Mouse (Mus musculus) naive thymus-derived CD4-positive, alpha-beta T cell, adult 2 months (primary cell): ENCODE data around the gene Fig4.

Experiments
- DNase-seq: peaks from one replicate; pipeline ENCODE4 v3.0.0-alpha.2; 2011; ENCODE audit warnings: low read depth

Fig4 gene

DNA sequence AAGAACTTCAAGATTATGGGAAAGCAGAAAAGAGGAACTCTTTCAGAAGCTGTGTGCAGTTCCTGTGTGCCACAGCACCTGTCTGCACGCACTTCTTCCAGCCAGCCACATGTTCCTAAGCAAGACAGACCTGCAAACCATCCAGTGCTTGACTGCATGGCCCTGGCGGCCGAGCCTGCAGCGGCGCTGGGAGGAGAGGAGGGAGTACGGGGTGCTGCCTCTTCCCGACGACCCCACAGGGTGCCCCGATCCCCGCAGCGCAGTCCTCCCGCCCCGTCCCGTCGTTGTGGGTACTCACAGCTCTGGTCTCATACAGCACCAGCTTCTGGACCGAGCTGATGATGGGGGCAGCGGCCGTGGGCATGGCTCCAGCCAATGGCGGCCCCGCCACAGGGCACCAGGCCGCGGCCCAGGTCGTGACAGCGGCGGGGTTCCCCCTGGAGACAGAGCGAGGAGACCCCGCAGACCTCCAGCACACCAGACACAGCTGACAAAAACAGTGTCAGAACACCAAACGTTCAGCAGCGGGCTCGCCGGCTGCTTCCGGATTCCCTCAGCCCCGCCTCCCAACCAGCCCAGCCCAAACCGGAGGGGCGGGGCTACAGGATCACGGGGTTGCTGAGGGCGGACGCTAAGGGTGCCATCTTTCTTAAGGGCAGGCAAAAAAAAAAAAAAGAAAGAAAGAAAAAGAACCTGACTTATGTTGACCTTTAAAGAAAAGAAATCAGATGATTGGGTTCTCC lies at the start of gene Fig4:
Fig4 (minus strand) TSS at position 572 of the 743 bp plus-strand sequence.
- peak; percentile 96 for DNase-seq

DNA sequence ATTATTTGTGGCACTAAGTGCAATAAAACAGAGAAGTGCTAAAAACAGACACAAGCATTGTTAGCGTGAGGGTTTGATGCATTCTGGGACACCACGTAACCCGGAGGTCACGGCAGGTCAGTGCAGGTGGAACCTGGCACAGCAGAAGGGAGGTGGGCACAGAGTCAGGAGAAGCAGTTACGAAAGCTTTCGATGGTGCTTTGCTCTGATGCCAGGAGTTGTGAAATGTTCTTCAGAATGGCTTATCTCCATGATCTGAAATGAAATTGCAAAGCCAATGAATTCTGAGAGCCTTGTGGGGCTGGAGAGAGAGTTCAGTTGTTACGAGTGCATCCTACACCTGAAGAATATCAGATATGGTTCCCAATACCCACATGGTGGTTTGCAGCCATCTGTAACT lies 38.3 kb upstream of the Fig4 start:
- DNase-seq, result no peak

DNA sequence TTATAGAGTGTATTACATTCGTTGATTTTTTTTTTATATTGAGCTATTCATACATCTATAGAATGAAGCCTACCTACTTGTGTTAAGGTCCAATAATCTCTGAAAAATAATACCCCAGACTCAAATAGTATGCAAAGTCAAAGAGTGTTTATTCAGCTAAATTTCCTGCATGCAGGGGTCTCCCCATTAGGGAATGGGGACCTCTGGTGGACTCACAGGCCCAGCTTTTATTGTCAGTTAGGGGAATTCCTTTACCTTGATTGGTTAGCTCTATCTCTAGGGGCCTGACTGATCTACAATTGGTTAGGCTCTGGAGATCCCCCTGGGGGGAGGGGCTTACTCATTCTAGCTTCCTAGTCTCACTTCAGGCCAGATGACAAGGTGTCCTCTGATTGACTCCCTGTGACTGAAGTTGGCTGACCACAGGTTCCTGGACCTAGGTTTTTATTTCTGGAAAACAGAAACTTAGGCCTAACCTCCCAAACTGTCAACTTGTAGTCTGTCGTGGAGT lies 29.5 kb upstream of the Fig4 start:
- DNase-seq, result no peak

DNA sequence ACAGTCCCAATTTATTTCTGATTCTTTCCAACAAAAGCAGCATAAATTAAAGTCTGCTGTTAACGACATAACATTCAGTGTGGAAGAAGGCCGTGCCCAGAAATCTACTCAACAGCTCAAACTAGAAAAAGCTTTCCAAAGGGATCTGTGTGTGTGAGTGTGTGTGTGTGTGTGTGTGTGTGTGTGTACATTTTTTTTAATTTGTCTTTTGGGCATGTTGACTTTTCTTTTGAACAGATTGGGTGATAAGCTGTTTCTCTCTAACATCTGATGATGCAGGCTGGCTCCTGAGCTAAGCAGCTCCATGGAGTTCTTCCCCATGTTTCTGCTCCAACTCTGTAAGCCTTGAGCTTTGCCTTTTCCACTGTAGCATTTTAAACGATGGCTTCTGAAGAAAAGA lies 12.8 kb upstream of the Fig4 start:
- no peak for DNase-seq

DNA sequence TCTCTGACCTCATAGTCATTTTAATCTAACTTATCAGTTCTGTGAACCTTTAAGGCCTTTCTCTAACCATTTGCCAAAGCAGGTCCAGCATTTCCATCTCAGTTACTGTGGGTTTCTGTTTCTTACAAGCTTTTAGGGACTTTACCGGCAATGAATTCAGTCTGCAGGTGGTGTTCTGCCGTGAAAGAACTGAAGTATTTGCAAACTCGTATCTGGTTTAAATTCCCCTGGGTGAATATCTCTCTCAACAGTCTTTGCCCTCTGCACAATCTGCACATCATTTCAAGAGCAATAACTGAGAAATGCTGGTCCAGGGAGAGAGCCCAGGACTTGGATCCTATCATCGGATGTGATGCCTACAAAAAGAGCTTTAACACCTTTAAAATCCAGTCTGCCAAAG lies 5.1 kb upstream of the Fig4 start:
- DNase-seq, result no peak

DNA sequence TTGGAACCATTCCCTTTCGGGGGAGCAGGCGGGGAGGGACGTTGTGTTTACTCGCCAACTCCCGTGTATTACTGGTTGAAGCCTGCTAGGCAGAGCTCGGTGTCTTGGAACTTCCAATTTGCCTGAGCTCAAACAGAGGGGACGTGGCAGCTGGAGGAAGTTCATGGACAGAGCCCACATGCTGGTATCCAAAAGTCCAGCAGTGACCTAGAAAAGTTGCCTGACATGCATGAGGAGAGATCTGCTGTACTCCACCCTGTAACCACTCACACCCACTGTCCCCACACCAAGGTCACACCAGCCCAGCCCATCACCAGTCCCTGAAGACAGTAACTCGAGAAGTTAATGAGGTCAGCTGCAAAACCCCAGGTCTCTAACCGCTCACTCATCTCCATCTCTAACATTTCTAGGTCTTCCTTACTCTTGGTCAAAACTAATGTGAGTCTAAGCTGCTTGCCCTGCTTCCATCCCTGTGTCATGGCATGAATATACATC lies 1.9 kb upstream of the Fig4 start:
- DNase-seq, result no peak

DNA sequence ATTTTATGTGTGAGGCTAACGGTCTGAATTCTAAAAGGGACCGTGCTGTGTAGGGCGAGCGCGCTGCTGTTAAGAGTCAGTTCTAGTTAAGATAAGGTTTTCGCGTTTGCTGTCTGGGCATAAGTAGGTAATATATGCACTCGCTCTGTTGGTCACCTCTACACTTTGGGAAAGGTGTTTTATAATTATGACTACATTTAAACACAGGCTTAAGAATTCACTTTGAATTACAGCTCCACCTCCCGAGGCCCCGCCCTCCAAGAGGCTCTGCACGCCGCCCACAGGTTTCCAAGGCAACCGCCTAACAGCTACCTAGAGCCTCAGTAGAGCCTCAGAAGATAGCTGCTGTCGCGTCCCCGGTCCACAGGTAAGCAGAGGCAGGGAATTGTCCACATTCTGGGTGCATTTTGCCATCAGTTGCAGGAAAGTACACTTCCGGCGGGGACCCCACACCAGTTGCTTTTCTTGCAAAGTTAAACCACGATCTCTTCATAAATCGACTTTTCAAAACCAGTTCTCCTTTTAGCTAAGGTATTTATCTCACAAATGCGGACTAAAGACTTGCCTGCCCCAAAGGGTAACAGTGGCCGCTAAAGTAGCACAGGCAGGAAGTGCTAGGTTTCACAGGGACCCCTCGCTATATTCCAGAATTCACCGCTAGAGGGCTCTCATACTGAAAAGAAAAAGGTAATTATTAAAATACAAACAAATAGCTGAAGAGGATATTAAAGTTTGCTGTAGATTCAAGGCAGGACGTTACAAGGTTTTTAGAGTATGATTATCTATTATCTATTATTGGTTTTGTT lies 782 bp upstream of the Fig4 start, which contains the start of gene Ak9:
Ak9 (plus strand) TSS at position 342 of the 806 bp plus-strand sequence.
- DNase-seq, result peak; percentile 96

DNA sequence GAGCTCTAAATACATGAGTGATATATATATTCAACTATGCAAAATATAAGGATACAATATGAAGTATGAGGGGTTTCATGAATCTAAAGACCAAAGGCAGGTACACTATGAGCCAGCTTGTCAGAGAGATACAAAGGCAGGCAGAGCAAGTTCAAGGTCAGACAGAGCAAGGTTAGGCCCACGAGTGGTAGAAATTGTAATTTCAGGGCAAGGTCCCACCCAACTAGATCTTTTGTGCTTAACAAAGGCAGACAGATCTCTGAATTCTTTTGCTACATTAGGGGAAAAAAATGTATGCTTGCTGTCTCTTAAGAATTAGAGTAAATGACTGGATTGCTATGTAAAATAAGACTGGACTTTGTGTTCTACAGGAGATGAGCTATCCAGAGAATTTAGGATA lies 2.9 kb downstream of the Fig4 start:
- no peak for DNase-seq

DNA sequence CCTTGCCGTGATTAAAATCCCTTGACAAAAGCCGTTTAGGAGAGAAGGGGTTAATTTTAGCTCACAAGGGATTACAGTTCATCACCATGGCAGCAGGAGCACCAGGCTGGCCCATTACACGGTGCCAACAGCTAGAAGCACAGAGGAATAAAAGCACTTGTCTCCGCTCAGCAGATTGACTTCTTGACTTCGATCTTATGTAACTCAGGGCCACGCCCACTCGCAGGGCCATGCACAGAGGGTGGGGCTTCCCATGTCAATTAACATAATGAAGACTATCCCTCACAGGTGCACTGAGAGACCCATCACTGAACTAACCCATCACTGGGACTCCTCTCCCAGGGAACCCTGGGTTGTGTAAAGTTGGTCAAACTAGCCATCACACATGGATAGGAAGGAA lies 7.9 kb downstream of the Fig4 start:
- DNase-seq, result peak; percentile 15

DNA sequence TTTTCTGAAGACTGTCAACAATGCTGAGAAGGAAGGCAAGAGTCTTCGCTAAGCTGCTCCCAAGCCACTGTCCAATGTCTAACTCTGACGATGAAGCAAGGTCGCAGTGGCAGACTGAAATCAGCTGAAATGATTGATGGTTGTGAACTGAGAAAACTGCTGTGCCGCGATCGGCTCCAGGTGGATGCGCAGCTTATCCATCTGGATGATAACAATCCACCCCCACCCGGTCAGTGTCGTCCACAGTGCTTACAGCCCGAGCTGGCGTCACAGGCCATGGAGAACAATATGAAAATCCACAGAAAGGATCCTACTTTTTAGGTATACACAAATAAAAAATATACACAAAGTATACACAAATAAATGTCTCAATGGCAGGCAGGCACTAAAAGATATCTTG lies 8.3 kb downstream of the Fig4 start:
- DNase-seq, result no peak

DNA sequence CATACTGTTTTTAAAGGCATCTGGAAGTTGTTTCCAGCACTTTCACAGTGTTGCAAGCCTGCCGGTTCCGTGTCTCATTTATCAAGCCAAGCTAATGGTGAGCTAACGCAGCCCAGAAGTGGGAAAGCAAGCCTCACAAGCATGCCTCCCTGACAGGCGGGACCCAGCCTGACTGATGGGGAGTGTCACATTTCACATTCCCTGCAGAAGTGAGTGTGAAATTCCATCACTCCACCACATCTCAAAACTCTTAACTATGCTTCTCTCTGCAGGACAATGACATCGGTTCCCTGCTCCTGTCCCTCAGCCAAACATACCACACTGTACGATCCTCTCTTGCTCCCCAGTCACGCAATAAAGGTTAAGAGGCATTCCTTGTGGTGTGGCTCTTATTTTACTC lies 10.0 kb downstream of the Fig4 start:
- no peak for DNase-seq

DNA sequence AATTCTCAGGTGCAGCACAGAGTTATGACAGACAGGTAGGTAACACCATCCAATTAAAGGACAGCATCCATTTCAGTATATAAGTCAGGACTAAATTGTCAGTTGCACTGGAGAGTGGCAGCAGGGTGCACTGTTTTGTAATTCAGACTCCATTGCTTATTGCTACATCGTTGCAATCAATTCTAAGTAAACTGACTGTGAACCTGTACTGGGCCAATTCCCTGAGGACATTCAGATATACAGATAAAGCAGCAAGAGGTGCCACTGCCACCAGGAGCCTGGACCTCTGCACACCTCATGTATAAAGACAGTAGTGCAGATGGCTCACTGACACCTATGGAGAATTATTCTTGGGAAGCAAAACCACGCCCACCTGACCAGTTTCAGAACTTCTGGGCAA lies 12.0 kb downstream of the Fig4 start:
- no peak for DNase-seq

DNA sequence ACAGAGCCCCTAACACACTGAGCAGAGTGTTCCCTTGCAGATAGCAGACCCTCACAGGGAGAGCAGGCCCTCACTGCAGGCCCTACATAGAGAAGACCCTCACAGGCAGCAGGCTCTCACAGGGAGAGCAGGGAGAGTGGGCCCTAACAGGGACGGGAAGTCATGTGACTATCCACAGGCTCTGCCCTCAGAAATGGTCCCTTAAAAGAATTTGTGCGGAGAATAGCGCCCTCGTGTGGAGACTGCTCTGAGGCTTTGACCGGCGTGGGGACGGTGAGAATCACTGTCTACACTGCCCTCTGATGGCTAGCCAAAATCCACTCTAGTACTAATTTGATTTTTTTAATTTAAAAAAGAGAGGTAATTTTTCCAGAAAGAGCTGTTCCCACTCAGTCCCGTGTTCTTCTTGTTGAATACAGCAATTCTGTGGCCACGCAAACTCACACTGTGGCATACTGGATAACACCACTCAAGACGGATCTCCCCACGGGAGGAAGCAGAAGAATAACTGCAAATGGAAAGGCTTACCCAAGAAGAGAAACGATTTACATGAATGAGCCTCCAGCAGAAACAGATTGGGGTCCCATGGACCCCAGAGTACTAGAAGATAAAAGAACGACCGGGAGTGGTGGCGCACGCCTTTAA lies 14.2 kb downstream of the Fig4 start:
- peak; percentile 83 for DNase-seq

DNA sequence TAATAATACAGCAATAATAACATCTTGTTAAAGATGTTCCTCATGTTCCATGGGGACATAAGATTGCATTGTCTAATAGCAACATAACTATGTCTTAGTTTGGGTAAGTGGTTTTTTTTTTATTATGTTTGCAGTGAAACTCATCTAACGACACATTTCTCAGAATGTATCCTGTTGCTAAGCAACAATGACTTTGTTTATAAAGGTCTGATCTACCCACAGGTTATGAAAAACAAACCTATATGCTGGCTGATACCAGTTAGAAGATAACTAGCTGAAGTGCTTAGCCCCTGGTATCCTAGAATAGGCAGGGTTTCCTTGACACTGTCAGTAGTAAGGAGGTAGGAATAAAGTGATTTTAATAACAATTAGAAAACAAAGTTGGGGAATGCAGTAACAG lies 15.0 kb downstream of the Fig4 start:
- DNase-seq, result peak; percentile 40

DNA sequence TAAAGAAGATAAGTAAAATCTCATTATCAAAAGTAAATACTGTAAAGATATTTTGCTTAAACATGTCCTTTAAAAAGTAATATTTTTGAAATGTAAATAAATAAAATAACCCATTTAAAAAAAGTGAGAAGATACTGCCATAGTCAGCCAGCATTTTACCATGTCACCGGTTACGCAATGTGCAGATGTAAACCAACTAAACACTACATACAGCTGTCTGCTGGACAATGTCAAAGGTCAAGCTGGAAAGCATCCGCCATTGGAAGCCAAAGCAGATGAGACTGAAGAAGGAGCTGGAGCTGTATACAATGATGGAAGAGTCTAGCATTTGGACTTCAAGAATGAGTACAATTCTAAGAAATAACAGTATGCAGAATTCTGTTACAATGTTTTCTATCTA lies 15.4 kb downstream of the Fig4 start:
- DNase-seq, result no peak

DNA sequence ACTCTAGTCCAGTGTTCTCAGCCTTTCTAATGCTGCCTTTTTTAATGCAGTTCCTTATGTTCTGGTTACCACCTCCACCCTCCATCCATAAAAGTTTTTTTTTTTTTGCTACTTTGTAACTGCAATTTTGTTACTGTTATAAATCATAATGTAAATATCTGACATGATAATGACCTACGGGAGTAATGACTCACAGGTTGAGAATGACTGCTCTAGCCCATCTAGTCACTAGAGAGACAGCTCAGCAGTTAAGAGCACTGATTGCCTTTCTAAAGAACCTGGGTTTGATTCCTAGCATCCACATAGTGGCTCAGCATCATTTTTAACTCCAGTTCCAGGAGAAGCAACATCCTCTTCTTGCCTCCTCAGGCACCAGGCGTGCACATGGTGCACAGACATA lies 21.0 kb downstream of the Fig4 start:
- no peak for DNase-seq

DNA sequence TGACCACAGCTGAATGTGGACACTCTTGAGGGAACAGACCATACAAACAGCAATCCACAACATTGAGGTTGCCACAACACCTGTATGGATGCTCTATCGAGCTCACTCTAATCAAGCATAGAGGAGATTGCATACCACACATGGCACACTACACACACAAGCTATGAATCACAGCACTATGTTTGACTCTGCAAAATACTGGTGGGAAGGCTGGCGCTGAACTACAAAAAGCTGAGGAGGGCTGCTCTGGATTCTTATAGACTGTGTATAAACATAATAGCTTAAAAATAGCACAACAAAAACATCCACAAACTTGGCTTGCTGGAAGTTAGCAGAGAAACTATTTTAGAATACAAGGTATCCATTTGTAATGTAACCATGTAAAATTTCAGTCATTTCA lies 22.3 kb downstream of the Fig4 start:
- no peak for DNase-seq

DNA sequence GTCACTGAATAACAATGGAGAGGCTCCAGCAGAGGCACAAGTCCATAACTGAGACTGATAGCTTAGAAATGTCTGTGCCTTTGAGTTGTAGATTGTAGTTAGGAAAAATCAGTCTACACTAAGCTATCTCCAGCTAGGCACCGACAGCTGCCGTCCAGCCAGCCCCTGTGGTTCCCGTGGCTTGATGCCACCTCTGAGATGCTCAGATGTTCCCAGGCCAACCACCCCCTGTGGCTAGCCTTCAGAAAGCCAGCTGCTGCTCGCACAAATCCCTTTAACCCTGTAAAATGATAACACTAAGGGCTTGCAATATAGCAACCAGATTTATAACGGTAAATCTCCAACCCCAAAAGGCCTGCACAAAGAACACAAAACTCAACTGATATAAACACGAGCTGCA lies 22.9 kb downstream of the Fig4 start:
- no peak for DNase-seq

DNA sequence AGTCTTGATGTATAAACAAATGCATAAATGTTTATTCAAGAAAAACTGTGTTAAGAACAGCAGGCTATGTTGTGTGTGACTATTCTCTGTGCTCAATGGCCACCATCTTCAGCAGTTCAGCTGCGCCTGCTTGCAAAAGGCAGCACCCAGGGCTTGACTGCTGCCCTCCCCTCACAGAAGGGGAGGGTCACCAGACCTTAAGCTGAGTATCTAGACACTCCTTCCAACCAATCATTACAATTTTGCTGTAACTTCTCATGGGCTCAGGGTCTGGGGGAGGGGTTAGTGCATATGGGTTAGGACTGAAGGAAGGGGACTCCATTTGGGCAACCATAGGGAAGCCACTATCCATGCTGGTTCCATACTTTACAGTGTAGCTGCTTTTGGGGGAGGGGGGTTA lies 24.3 kb downstream of the Fig4 start:
- DNase-seq, result no peak

DNA sequence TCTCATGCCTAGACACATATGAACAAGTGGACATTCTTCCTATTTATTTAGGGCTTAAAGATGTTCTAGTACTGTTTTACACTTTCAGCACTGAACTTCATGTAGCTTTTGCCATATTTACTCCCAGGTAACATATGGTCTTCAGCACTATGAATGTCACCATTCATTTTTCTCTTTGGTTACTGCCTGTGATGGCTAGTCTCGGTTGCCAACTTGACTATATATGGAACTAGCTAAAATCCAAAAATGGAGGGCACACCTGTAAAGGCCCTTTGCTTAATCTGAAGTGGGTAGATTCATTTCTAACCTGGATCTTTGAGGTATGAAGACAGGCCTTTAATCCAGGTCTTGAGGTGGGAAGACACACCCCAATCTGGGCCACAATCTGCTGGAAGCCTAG lies 28.2 kb downstream of the Fig4 start:
- no peak for DNase-seq

DNA sequence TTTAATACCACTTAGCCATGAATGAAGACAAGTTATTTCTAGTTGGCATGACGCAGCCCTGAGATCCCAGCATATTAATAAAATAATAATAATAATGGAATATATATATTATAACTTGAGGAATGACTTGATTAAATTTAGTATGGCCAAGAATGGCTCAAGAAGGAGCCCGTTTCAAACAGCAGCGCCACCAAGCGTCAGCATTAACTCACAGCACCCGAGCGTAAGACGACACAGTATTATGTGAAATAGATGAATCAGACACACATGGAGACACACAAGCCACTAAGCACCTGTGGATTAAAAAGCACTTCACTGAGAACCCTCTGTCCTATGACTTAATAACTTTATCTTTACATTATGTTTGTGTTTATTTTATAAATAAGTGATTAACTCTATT lies 31.2 kb downstream of the Fig4 start:
- DNase-seq, result no peak

DNA sequence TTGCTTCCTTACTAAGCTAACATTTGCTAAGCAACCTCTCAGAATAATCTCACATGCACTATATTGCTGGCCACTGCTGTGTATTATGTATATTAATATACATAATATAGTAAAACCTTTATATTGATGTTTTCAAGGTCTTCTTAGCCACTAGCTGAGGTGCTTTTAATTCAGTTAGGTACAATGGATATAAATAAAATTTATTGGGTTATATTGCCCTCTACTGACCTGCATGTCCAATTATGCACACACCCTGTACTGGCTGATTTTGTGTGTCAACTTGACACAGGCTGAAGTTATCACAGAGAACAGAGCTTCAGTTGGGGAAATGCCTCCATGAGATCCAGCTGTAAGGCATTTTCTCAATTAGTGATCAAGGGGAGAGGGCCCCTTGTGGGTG lies 41.2 kb downstream of the Fig4 start:
- no peak for DNase-seq

DNA sequence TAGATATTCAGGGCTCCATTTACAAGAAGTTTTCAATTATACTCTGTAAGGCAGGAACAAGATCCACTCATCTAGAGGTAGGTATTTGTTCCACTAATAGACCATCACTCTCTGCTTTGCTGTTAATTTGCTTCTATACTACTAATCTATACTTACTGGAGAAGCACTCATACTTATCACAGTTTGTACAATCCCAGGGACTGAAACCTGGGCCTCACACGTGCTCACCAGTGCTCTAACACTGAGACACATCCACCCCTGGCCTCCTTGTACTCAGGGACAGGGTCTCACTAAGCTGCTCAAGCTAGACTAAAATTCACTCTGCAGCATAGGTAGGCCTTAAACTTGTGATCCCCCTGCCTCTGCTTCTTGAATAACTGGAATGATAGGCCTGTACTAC lies 41.8 kb downstream of the Fig4 start:
- no peak for DNase-seq
